Mouse (Mus musculus) cerebellum, adult 11-12 months (tissue): Measurements from ENCODE around the gene Slfn2.
"Not testable (repeated sequence)": the region's sequence is repeated elsewhere in the genome, so short reads cannot be mapped to it uniquely, and the experiment has no call there.

Experiments
- DNase-seq: peaks from one replicate; pipeline ENCODE4 v3.0.0; 2022

The Slfn2 gene

GRCm38 (mm10) chr11:83064946-83065345 lies at the start of gene Slfn2:
Gene Slfn2 (plus strand): TSS chr11:83065112.
- no peak for DNase-seq

- no peak for DNase-seq
Measured at GRCm38 (mm10) chr11:83016093-83016492, 48.8 kb upstream of the Slfn2 start.

- not testable (repeated sequence) for DNase-seq
Measured at GRCm38 (mm10) chr11:83019561-83020519, 45.1 kb upstream of the Slfn2 start.

- no peak for DNase-seq
Measured at GRCm38 (mm10) chr11:83020621-83021020, 44.3 kb upstream of the Slfn2 start, which contains the start of gene Slfn8. Gene Slfn8 (minus strand): TSS chr11:83020810.

- DNase-seq: not testable (repeated sequence)
Measured at GRCm38 (mm10) chr11:83038686-83039085, 26.2 kb upstream of the Slfn2 start.

- no peak for DNase-seq
Measured at GRCm38 (mm10) chr11:83039156-83039555, 25.8 kb upstream of the Slfn2 start.

- no peak for DNase-seq
Measured at GRCm38 (mm10) chr11:83039796-83040195, 25.1 kb upstream of the Slfn2 start.

- DNase-seq: no peak
Measured at GRCm38 (mm10) chr11:83040325-83040724, 24.6 kb upstream of the Slfn2 start.

- DNase-seq: no peak
Measured at GRCm38 (mm10) chr11:83041000-83041399, 23.9 kb upstream of the Slfn2 start.

GRCm38 (mm10) chr11:83043891-83044290 lies 21.0 kb upstream of the Slfn2 start:
- no peak for DNase-seq

GRCm38 (mm10) chr11:83045642-83046041 lies 19.3 kb upstream of the Slfn2 start:
- no peak for DNase-seq

GRCm38 (mm10) chr11:83057863-83058262 lies 7.0 kb upstream of the Slfn2 start:
- peak; percentile 5 for DNase-seq

GRCm38 (mm10) chr11:83060412-83061020 lies 4.4 kb upstream of the Slfn2 start:
- no peak for DNase-seq

- no peak for DNase-seq
Measured at GRCm38 (mm10) chr11:83061806-83062205, 3.1 kb upstream of the Slfn2 start.

- no peak for DNase-seq
Measured at GRCm38 (mm10) chr11:83063126-83063525, 1.8 kb upstream of the Slfn2 start.

- DNase-seq: no peak
Measured at GRCm38 (mm10) chr11:83063941-83064349, 967 bp upstream of the Slfn2 start.

GRCm38 (mm10) chr11:83065441-83066344 lies 781 bp downstream of the Slfn2 start:
- DNase-seq: no peak

GRCm38 (mm10) chr11:83066640-83067531 lies 2.0 kb downstream of the Slfn2 start:
- no peak for DNase-seq

GRCm38 (mm10) chr11:83067982-83068694 lies 3.2 kb downstream of the Slfn2 start:
- DNase-seq: no peak

GRCm38 (mm10) chr11:83070321-83070970 lies 5.5 kb downstream of the Slfn2 start:
- DNase-seq: no peak
